Mouse (Mus musculus) heart, postnatal 0 days (tissue): ENCODE measurements at regions not wholly inside any gene's neighbourhood (a gene's known extent, or its start where the extent isn't known, plus 50 kb on each side); places are given as distances from the start of the nearest gene placed in this dataset.

Source experiments
- CTCF ChIP-seq: IDR thresholded peaks from 2 replicates; pipeline ENCODE4 v1.5.1; 2016; ENCODE audit warnings: antibody characterized with exemption, control low read depth, low read depth
- EP300 ChIP-seq: IDR thresholded peaks from 2 replicates; pipeline ENCODE4 v1.6.1; 2016; ENCODE audit warnings: antibody characterized with exemption, low read depth

DNA sequence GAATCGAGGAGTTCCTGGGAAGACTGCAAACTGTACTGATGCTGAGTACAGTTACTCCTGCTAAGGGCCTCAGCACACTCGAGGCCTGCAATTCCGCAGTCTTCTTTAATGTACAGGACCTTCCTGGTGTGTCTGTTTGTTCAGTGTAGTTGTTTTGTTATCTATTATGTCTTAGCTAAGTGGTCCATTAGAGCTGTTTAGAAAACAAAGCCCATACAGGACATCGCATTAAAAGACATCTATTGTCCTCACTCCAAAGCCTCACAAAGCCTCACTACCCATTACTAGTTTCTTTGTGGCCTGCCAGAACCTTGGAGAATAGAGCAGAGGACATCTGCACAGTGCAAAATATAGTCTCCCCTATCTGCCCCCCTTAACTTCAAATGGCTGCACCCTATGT lies 224.4 kb upstream of the Zfp930 start:
- TF ChIP-seq CTCF (no peak), EP300 (no peak)
